Mouse (Mus musculus) liver, postnatal 0 days (tissue): ENCODE measurements around the gene Ric8b.

Experiments
- CTCF ChIP-seq: sonication (generic); IDR thresholded peaks from 2 replicates; pipeline ENCODE4 v1.5.1; 2016; ENCODE audit warnings: antibody characterized with exemption, low read depth
- EP300 ChIP-seq: IDR thresholded peaks from 2 replicates; pipeline ENCODE4 v1.6.1; 2016; ENCODE audit warnings: antibody characterized with exemption, low read depth, mild to moderate bottlenecking

GRCm38 (mm10) chr10:84910194-84910593, 7.2 kb upstream of the Ric8b start:
- no peak for TF ChIP-seq CTCF
- no peak for TF ChIP-seq EP300
